ENCODE assay signal across 11 mouse cellular contexts in genomic region chr6:82237834-82238233, GRCm38 (mm10).
A peak's percentile ranks its signal among the peaks of the same experiment; 100 is the strongest.
DNase-seq lines count a peak whose midpoint lies in the region; ATAC-seq and TF ChIP-seq lines count a peak whose summit lies in the region.
"Had no signal": no experiment of that assay in that cellular context is flagged by ENCODE, and none has a peak within 500 bp of the region (broad histone marks: within the 10 kb centered on the region; RNA-seq: fewer than 3 reads in every experiment).

No protein-coding gene starts in this region.

- no peak overlapping the region for H3K4me3 ChIP-seq in forebrain, postnatal 0 days (ENCODE audit: low read depth, low read length)
- H3K4me3 ChIP-seq in forebrain, embryonic 12.5 days (replicated peaks), result no peak overlapping the region
- H3K4me3 ChIP-seq in layer of hippocampus, adult 2 months, result peak overlapping the region; percentile 4; the same call in 1 of the 2 replicates
- no peak overlapping the region for H3K4me3 ChIP-seq in liver, embryonic 11.5 days (ENCODE audit: low read depth, low read length)
- H3K4me3 ChIP-seq in heart, embryonic 11.5 days (ENCODE audit: low read depth, low read length), result no peak overlapping the region
- H3K4me3 ChIP-seq: hindbrain, embryonic 12.5 days; midbrain, embryonic 12.5 days had no signal

- no peak overlapping the region for H3K27ac ChIP-seq in forebrain, postnatal 0 days (ENCODE audit: low read depth, low read length)
- no peak overlapping the region for H3K27ac ChIP-seq in forebrain, embryonic 12.5 days
- H3K27ac ChIP-seq in layer of hippocampus, adult 2 months, result peak overlapping the region; percentile 54; the same call in 1 of the 2 replicates
- H3K27ac ChIP-seq in liver, embryonic 11.5 days (ENCODE audit: low read depth, low read length), result no peak overlapping the region
- no peak overlapping the region for H3K27ac ChIP-seq in heart, embryonic 11.5 days (ENCODE audit: low read depth, low read length)
- H3K27ac ChIP-seq: hindbrain, embryonic 12.5 days; midbrain, embryonic 12.5 days had no signal

- DNase-seq in forebrain, postnatal 0 days, result peak; percentile 64
- DNase-seq in cerebellum, adult 8-10 months, result peak; percentile 24
- DNase-seq in layer of hippocampus, adult 2 months (ENCODE audit: low spot score in 2 of 2), result peak; percentile 27 to 66
- peak; percentile 10 to 26 for DNase-seq in right cerebral cortex, adult 2 months (ENCODE audit: low spot score in 2 of 2)
- DNase-seq in kidney, postnatal 36 days, result no peak
- no peak for DNase-seq in liver, embryonic 11.5 days (ENCODE audit: low spot score)
- DNase-seq: kidney, adult 9 months had no signal

- TF ChIP-seq CTCF in forebrain, postnatal 0 days (IDR thresholded peaks at IDR 0.05; ENCODE audit: low read depth), result no peak
- TF ChIP-seq CTCF in layer of hippocampus, adult 2 months (conservative IDR thresholded peaks at IDR 0.05), result no peak

- ATAC-seq in forebrain, postnatal 0 days, result peak; percentile 73
- ATAC-seq in forebrain, embryonic 12.5 days (ENCODE audit: low FRiP score), result no peak
- ATAC-seq in liver, embryonic 11.5 days (replicated peaks; ENCODE audit: low FRiP score), result no peak
- ATAC-seq in heart, embryonic 11.5 days (replicated peaks; ENCODE audit: insufficient number of reproducible peaks, low FRiP score, low TSS enrichment), result no peak

- H3K27me3 ChIP-seq in forebrain, postnatal 0 days (ENCODE audit: insufficient read depth, low read length), result no peaks in the 10 kb centered on the region
- no peaks in the 10 kb centered on the region for H3K27me3 ChIP-seq in forebrain, embryonic 12.5 days
- no peaks in the 10 kb centered on the region for H3K27me3 ChIP-seq in liver, embryonic 11.5 days (replicated peaks; ENCODE audit: control insufficient read depth, insufficient read depth, low read length)
- H3K27me3 ChIP-seq in heart, embryonic 11.5 days (ENCODE audit: control insufficient read depth, insufficient read depth, low read length), result no peaks in the 10 kb centered on the region
- H3K27me3 ChIP-seq: hindbrain, embryonic 12.5 days; midbrain, embryonic 12.5 days had no signal

- H3K9ac ChIP-seq in forebrain, postnatal 0 days, result no peak overlapping the region
- H3K9ac ChIP-seq in forebrain, embryonic 12.5 days, result no peak overlapping the region
- H3K9ac ChIP-seq in liver, embryonic 11.5 days (ENCODE audit: low read depth, low read length), result no peak overlapping the region
- H3K9ac ChIP-seq in heart, embryonic 11.5 days (ENCODE audit: low read depth, low read length), result no peak overlapping the region
- H3K9ac ChIP-seq: hindbrain, embryonic 12.5 days; midbrain, embryonic 12.5 days had no signal

- H3K4me1 ChIP-seq in forebrain, postnatal 0 days (ENCODE audit: insufficient read depth), result no peaks in the 10 kb centered on the region
- no peaks in the 10 kb centered on the region for H3K4me1 ChIP-seq in forebrain, embryonic 12.5 days
- H3K4me1 ChIP-seq in liver, embryonic 11.5 days (replicated peaks; ENCODE audit: control insufficient read depth, insufficient read depth, low read length), result no peaks in the 10 kb centered on the region
- H3K4me1 ChIP-seq in heart, embryonic 11.5 days (ENCODE audit: control insufficient read depth, insufficient read depth, low read length), result no peaks in the 10 kb centered on the region
- H3K4me1 ChIP-seq: hindbrain, embryonic 12.5 days; midbrain, embryonic 12.5 days had no signal

- 19% methylated on average over 5 of the region's 5 CpGs for WGBS in forebrain, postnatal 0 days
- WGBS in forebrain, embryonic 12.5 days, result 30% methylated on average over 5 of the region's 5 CpGs
- 44% methylated on average over 5 of the region's 5 CpGs for WGBS in liver, embryonic 11.5 days
- 26% methylated on average over 5 of the region's 5 CpGs for WGBS in heart, embryonic 11.5 days (ENCODE audit: insufficient replicate concordance)

- H3K9me3 ChIP-seq in forebrain, postnatal 0 days (ENCODE audit: low read length), result no peaks in the 10 kb centered on the region
- no peaks in the 10 kb centered on the region for H3K9me3 ChIP-seq in forebrain, embryonic 12.5 days
- H3K9me3 ChIP-seq in liver, embryonic 11.5 days (ENCODE audit: control insufficient read depth, low read length), result no peaks in the 10 kb centered on the region
- H3K9me3 ChIP-seq in heart, embryonic 11.5 days (replicated peaks; ENCODE audit: control insufficient read depth, low read length), result no peaks in the 10 kb centered on the region
- H3K9me3 ChIP-seq: hindbrain, embryonic 12.5 days; midbrain, embryonic 12.5 days had no signal

- H3K4me2 ChIP-seq in forebrain, postnatal 0 days (ENCODE audit: low read depth), result no peak overlapping the region
- H3K4me2 ChIP-seq in forebrain, embryonic 12.5 days, result no peak overlapping the region
- no peak overlapping the region for H3K4me2 ChIP-seq in liver, embryonic 11.5 days
- no peak overlapping the region for H3K4me2 ChIP-seq in heart, embryonic 11.5 days
- H3K4me2 ChIP-seq: hindbrain, embryonic 12.5 days; midbrain, embryonic 12.5 days had no signal

- no peaks in the 10 kb centered on the region for H3K36me3 ChIP-seq in forebrain, postnatal 0 days (ENCODE audit: insufficient read depth)
- no peaks in the 10 kb centered on the region for H3K36me3 ChIP-seq in forebrain, embryonic 12.5 days (replicated peaks)
- no peaks in the 10 kb centered on the region for H3K36me3 ChIP-seq in liver, embryonic 11.5 days (ENCODE audit: control insufficient read depth, insufficient read depth, low read length)
- H3K36me3 ChIP-seq in heart, embryonic 11.5 days (ENCODE audit: control insufficient read depth, insufficient read depth, low read length), result no peaks in the 10 kb centered on the region
- H3K36me3 ChIP-seq: hindbrain, embryonic 12.5 days; midbrain, embryonic 12.5 days had no signal

Comparison
In these comparisons a context has a peak if more than half of its experiments do, and no peak if none do; other contexts are left out.
1. DNase-seq: peak in forebrain, postnatal 0 days (single experiment), cerebellum, adult 8-10 months (single experiment), layer of hippocampus, adult 2 months (2 of 2) and right cerebral cortex, adult 2 months (2 of 2); none in kidney, postnatal 36 days (0 of 2) and liver, embryonic 11.5 days (single experiment).